Mouse (Mus musculus) ES-Bruce4 (cell line): ENCODE measurements around the gene Slc39a3. TPM values are rescaled to one million over a fixed set of nuclear protein-coding genes. Genes with fewer than 3 reads are reported as not detected.
A peak's percentile ranks its signal among the peaks of the same experiment; 100 is the strongest.
"Not testable (repeated sequence)": the region's sequence is repeated elsewhere in the genome, so short reads cannot be mapped to it uniquely, and the experiment has no call there.

Experiments
- H3K27ac ChIP-seq: 2 replicates; pipeline ENCODE4 v1.5.1; 2012; ENCODE audit warnings: low read length, inconsistent platforms; ENCODE audit not compliant: insufficient read depth
- H3K27me3 ChIP-seq: 2 replicates; pipeline ENCODE4 v1.6.1; 2012; ENCODE audit warnings: mild to moderate bottlenecking, low read length, inconsistent platforms; ENCODE audit not compliant: control insufficient read depth, poor library complexity, insufficient read depth, severe bottlenecking
- H3K36me3 ChIP-seq: 2 replicates; pipeline ENCODE4 v1.6.1; 2012; ENCODE audit warnings: inconsistent platforms, mild to moderate bottlenecking, low read length, moderate library complexity; ENCODE audit not compliant: control insufficient read depth, poor library complexity, insufficient read depth, severe bottlenecking
- H3K4me1 ChIP-seq: one replicate; pipeline ENCODE4 v1.8.1; 2011; ENCODE audit warnings: low read length; ENCODE audit not compliant: control insufficient read depth, insufficient read depth
- H3K4me3 ChIP-seq: 2 replicates; pipeline ENCODE4 v1.5.1; 2011; ENCODE audit warnings: low read depth, mild to moderate bottlenecking, low read length
- H3K9ac ChIP-seq: 2 replicates; pipeline ENCODE4 v1.6.1; 2012; ENCODE audit warnings: low read depth, mild to moderate bottlenecking, inconsistent platforms; ENCODE audit not compliant: poor library complexity, severe bottlenecking
- H3K9me3 ChIP-seq: replicated peaks from 2 replicates; pipeline ENCODE4 v1.6.1; 2012; ENCODE audit warnings: mild to moderate bottlenecking, low read length, inconsistent platforms; ENCODE audit not compliant: control insufficient read depth, poor library complexity, insufficient read depth, severe bottlenecking
- CTCF ChIP-seq: IDR thresholded peaks from one replicate; pipeline ENCODE4 v1.8.1; 2011; ENCODE audit warnings: low read depth, low read length
- EP300 ChIP-seq: IDR thresholded peaks from 2 replicates; pipeline ENCODE4 v1.6.1; 2011; ENCODE audit warnings: low read depth, low read length; ENCODE audit not compliant: insufficient read depth
- POLR2A ChIP-seq: IDR thresholded peaks from one replicate; pipeline ENCODE4 v1.8.1; 2011; ENCODE audit warnings: low read length; ENCODE audit not compliant: insufficient read depth
- polyA plus RNA-seq: library from polyadenylated mRNA; stranded (reverse); fragments of >200 nt; gene quantifications from 2 replicates; pipeline ENCODE4 v1.2.4, GENCODE M21; 2011; ENCODE audit warnings: low read depth; ENCODE audit not compliant: missing spikeins, insufficient read depth, insufficient read length

Slc39a3 gene
- polyA plus RNA-seq, 1 experiment = 4.5 TPM

DNA sequence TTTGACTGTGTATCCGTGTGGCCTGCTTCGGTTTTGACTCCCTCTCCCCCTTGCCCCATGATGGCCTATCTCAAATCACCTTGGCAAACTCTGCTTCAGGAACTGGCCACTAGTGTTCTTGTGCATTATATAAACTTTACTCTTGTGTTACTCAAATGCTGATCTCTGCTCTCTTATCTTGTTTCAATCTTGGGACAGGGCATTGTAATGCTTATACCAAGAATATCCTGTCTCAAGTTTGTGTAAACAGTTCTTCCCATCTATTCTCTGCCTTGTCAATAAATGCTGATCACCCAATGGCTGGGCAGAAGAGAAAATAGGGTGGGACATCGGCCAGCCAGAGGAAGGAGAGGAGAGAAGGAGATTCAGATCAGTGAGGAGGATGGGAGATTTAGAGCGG, 25.5 kb upstream of the Slc39a3 start:
- Histone ChIP-seq H3K27me3 (no peaks in the 10 kb centered on the region), H3K4me3 (no peak overlapping the region), H3K4me1 (peaks cover 2% of the 10 kb centered on the region), H3K27ac (0 out of 2 replicates have a peak overlapping the region, but pooled peaks have one; percentile 13), H3K9me3 (no peaks in the 10 kb centered on the region), H3K9ac (no peak overlapping the region), H3K36me3 (no peaks in the 10 kb centered on the region)
- TF ChIP-seq CTCF (no peak), POLR2A (no peak), EP300 (no peak)

DNA sequence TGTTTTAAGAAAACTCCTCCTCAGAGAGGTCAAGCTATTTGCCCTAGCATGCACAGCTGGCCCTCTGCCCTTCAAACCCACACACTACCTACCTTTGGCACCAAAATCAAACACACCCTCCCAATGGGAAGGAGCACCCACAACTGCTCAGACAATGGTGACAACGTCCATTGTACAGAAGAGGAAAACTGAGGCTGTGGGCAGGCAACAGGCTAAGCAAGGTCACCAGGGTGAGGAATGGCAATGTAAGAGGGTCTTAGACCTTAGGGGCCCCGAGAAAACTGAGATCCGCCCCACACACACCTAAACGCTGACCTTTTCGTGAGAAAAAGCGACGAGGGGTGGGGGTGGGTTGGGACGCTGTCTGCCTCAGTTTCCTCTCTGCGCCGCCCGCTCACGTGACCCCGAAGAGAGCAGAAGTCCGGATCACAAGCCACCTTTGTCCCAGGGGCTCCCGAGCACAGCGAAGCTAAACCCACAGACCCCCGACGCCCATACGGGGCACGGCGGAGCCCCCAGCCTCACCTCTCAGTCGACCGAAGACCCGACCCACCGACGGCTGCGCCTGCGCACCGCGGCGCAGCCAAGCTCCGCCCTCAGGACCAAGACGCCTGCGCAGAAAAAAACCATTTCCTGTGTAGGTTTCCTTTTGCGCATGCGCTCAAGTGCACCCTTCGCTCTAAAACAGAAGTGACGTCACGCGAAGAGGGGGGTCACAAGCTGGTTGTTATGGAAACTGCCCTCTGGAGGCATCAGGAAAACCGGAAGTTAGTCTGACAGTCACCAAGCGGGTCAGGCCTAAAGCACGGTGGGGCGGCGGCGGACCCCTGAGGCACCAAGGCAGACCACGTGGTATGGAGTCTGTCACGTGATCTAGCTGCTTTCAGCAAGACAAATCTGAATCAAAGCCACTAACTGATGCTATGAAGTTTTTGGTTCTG, 22.6 kb upstream of the Slc39a3 start, which contains the start of gene Sgta:
Gene Sgta, minus strand, starts transcription at position 579 of the 941 bp plus-strand sequence.
- Histone ChIP-seq H3K4me3 (peak within 1 kb of the TSS; percentile 96), H3K27me3 (no peaks in the 10 kb centered on the region), H3K4me1 (peaks cover 2% of the 10 kb centered on the region), H3K9ac (peak within 1 kb of the TSS; percentile 91), H3K9me3 (no peaks in the 10 kb centered on the region), H3K27ac (peak within 1 kb of the TSS; percentile 7; the same call in 1 of the 2 replicates), H3K36me3 (no peaks in the 10 kb centered on the region)
- 0 out of 2 replicates have a peak, but pooled peaks have one; percentile 55 for TF ChIP-seq EP300
- TF ChIP-seq CTCF = no peak
- TF ChIP-seq POLR2A = peak; percentile 75

DNA sequence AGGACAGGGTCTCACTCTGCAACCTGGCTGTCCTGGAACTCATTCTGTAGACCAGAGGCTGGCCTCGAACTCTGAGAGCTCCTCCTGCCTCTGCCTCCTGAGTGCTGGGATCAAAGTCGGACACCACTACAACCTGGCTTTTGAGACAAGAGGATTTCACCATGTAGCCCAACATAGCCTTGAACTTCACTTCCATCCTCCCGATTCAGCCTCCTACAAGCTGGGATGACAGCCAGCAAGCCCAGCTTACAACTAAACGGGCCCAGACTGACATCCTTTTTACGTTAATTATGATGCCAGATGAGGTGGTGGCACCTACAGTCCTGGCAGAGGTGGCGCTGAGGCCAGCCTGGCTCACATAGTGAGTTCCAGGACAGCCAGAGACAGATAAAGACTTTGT, 21.7 kb upstream of the Slc39a3 start:
- Histone ChIP-seq H3K4me1 (peaks cover 2% of the 10 kb centered on the region), H3K9me3 (no peaks in the 10 kb centered on the region), H3K4me3 (peak overlapping the region; percentile 96), H3K9ac (peak overlapping the region; percentile 91; the same call in 1 of the 2 replicates), H3K36me3 (no peaks in the 10 kb centered on the region), H3K27ac (no peak overlapping the region), H3K27me3 (no peaks in the 10 kb centered on the region)
- TF ChIP-seq CTCF = no peak

DNA sequence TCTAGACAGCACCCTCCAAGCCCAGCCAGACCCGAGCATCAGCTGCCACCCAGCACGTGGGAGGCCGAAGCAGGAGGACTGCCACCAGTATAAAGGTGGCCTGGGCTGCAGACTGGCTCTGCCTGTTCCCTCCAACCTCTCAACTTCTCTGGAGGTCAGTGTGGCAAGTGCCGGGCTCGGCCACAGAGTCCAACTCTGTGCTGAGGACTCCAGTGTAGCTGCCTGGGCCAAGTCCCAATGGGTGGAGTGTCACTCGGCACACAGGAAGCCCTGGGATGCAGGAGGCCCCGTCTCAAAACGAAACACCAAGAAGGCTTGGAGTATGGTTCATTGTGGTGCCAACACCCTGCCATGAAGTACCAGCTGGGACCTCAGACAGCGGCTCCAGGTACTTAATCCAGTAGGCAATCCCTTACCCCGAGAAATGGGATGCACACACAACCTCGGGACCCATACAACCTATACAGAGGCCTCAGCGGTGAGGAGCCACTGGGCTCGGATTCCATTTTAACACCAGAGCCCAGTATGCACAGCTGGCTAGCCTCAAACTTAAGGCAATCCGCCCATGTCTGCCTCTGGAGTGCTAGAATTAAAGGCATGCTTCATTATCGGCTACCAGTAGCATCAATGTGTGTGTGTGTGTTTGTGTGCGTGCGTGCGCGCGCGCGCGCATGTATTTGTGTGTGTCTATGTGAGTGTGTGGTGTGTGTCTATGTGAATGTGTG, 20.3 kb upstream of the Slc39a3 start:
- TF ChIP-seq POLR2A = no peak
- TF ChIP-seq CTCF = no peak
- no peak for TF ChIP-seq EP300
- Histone ChIP-seq H3K27me3 (no peaks in the 10 kb centered on the region), H3K4me1 (peaks cover 2% of the 10 kb centered on the region), H3K27ac (no peak overlapping the region), H3K36me3 (no peaks in the 10 kb centered on the region), H3K9me3 (no peaks in the 10 kb centered on the region), H3K9ac (no peak overlapping the region), H3K4me3 (no peak overlapping the region)

DNA sequence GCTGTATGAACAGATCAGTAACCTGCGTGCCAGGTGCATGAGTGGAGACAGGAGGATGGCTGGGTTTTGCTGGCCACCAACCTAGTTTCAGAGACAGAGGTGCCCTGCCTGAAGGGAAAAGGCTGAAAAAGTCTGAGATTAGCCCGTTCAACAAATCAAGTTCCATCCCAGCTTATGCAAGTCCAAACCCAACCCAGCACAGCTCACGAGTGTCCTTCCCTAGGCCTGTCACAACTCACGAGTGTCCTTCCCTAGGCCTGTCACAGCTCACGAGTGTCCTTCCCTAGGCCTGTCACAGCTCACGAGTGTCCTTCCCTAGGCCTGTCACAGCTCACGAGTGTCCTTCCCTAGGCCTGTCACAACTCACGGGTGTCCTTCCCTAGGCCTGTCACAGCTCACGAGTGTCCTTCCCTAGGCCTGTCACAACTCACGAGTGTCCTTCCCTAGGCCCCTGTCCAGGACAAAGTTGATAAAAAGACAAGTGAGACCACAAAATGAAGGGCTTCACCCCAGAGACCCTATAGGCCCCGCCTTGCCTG, 18.6 kb upstream of the Slc39a3 start:
- not testable (repeated sequence) for H3K36me3 ChIP-seq, H3K9ac ChIP-seq, H3K4me1 ChIP-seq

DNA sequence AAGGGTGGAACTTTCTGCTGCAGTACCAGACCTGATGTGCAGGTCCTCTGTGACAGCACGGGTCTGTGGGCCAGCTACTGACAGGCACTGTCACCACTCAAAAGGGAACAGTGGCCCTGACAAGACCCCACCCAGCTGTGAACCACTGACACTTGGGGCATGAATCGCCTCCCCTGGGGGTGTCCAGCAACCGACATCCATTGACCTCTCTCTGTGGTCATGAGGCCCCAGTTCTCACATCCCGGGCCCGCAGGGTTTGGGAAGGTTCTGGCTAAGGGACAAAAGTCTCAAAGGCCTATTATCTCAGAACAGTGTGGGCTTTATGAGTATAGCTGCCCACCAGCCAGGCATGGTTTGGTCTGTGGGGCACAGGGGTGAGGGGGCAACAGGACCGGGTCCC, 17.9 kb upstream of the Slc39a3 start:
- TF ChIP-seq CTCF = no peak
- TF ChIP-seq POLR2A = no peak
- no peak for TF ChIP-seq EP300
- no peaks in the 10 kb centered on the region for H3K4me1 ChIP-seq
- no peaks in the 10 kb centered on the region for H3K9me3 ChIP-seq
- H3K9ac ChIP-seq = no peak overlapping the region
- no peak overlapping the region for H3K27ac ChIP-seq
- H3K36me3 ChIP-seq = peaks cover 13% of the 10 kb centered on the region
- no peak overlapping the region for H3K4me3 ChIP-seq
- no peaks in the 10 kb centered on the region for H3K27me3 ChIP-seq

More for the DNA sequence above, 18.6 kb upstream of the Slc39a3 start:
- H3K4me3 ChIP-seq, H3K27ac ChIP-seq, H3K9me3 ChIP-seq, H3K27me3 ChIP-seq: not testable (repeated sequence)
